Mouse (Mus musculus): ENCODE results near the gene Ppp2r5b.

DNA sequence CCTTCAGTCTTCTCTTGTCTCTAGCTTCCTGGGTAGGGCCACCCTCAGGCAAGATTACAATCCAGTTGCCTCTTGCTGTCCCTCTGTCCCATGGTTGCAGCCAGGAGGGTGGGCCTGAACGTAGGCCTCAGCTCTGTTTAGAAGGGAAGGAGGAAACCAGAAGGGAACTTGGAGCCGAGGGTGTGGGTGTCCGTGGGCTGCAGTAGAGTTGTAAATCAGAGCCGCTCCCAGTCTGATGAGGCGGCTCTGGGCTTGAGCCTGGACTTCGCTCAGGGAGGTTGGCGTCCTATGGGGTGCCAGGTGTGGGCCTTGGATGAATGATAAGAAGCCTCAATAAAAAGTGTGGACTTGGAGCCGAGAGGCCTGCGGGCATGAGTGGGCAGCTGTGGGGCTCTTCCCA, 28.5 kb upstream of the Ppp2r5b start:
- TF ChIP-seq CTCF (IDR thresholded peaks at IDR 0.05; ENCODE audit: low read depth) = no peak
- no peak for TF ChIP-seq EP300 (optimal IDR thresholded peaks at IDR 0.05)

All from stomach, postnatal 0 days (tissue).